Mouse (Mus musculus) cortical plate, adult 2 months (tissue): ENCODE data around the gene Gm6902. TPM values are rescaled to one million over a fixed set of nuclear protein-coding genes. Genes with fewer than 3 reads are reported as not detected.
"Not testable (repeated sequence)": the region's sequence is repeated elsewhere in the genome, so short reads cannot be mapped to it uniquely, and the experiment has no call there.

Experiments
- H3K27ac ChIP-seq: fragments of 200-500 bp; 2 replicates; pipeline ENCODE4 v1.5.1; 2012; ENCODE audit warnings: low read length, control low read depth, inconsistent platforms; ENCODE audit not compliant: insufficient read depth
- H3K4me1 ChIP-seq: fragments of 200-500 bp; 2 replicates; pipeline ENCODE4 v1.6.1; 2011; ENCODE audit warnings: low read length; ENCODE audit not compliant: control insufficient read depth, insufficient read depth
- H3K4me3 ChIP-seq: fragments of 200-500 bp; 2 replicates; pipeline ENCODE4 v1.5.1; 2011; ENCODE audit warnings: mild to moderate bottlenecking, low read length, control low read depth; ENCODE audit not compliant: insufficient read depth
- polyA plus RNA-seq: library from polyadenylated mRNA; depleted of rRNA; stranded (reverse); fragments of >200 nt; gene quantifications from 2 replicates; pipeline ENCODE4 v1.2.3, GENCODE M21; 2012; rRNA removed

The Gm6902 gene
- polyA plus RNA-seq: not detected in 2 replicates

GRCm38 (mm10) chr7:23278800-23279199 is at the start of gene Gm6902:
Gm6902 (minus strand) TSS chr7:23278900.
- H3K27ac ChIP-seq, H3K4me3 ChIP-seq, H3K4me1 ChIP-seq: not testable (repeated sequence)

GRCm38 (mm10) chr7:23300892-23301291 is 22.2 kb upstream of the Gm6902 start, which contains the start of gene Nlrp4e:
Nlrp4e (plus strand) TSS chr7:23301192.
- H3K4me1 ChIP-seq, H3K4me3 ChIP-seq, H3K27ac ChIP-seq: not testable (repeated sequence)

- not testable (repeated sequence) for H3K4me1 ChIP-seq, H3K4me3 ChIP-seq, H3K27ac ChIP-seq
Measured at GRCm38 (mm10) chr7:23251582-23251981, 27.1 kb downstream of the Gm6902 start, which contains the start of gene Vmn1r166. Vmn1r166 (minus strand) TSS chr7:23251682.

Other genes with a start within 250 kb of the Gm6902 start
- gene Vmn1r163, start 223.4 kb downstream of the Gm6902 start, polyA plus RNA-seq: not detected in 2 replicates
- not detected in 2 replicates for gene Gm8720, start 211.4 kb downstream of the Gm6902 start, polyA plus RNA-seq
- gene Gm10662, start 134.4 kb downstream of the Gm6902 start, polyA plus RNA-seq: not detected in 2 replicates
- not detected in 2 replicates for gene Vmn1r165, start 61.6 kb downstream of the Gm6902 start, polyA plus RNA-seq
- gene Vmn1r166, start 27.2 kb downstream of the Gm6902 start, polyA plus RNA-seq: not detected in 2 replicates
- gene Nlrp4e, start 22.3 kb upstream of the Gm6902 start, polyA plus RNA-seq: not detected in 2 replicates
- not detected in 2 replicates for gene Nlrp5, start 107.0 kb upstream of the Gm6902 start, polyA plus RNA-seq
- not detected in 2 replicates for gene Vmn1r167, start 228.3 kb upstream of the Gm6902 start, polyA plus RNA-seq